Mouse (Mus musculus) stomach, postnatal 0 days (tissue): ENCODE measurements around the gene Gm45140.
A peak's percentile ranks its signal among the peaks of the same experiment; 100 is the strongest.

ENCODE experiments used
- CTCF ChIP-seq: IDR thresholded peaks from 2 replicates; pipeline ENCODE4 v1.5.1; 2016; ENCODE audit warnings: antibody characterized with exemption, low read depth, mild to moderate bottlenecking, moderate library complexity
- EP300 ChIP-seq: optimal IDR thresholded peaks from 2 replicates; pipeline ENCODE3; 2016; ENCODE audit warnings: antibody characterized with exemption

GRCm38 (mm10) chr6:87770626-87771025 is 65.0 kb downstream of the Gm45140 start:
- no peak for TF ChIP-seq EP300
- TF ChIP-seq CTCF, result peak; percentile 70
